Mouse (Mus musculus): ENCODE measurements at regions not wholly inside any gene's neighbourhood (a gene's known extent, or its start where the extent isn't known, plus 50 kb on each side); places are given as distances from the start of the nearest gene placed in this dataset.

- DNase-seq, result no peak
- intact Hi-C loops (cut with DNase I; ENCODE audit: low total_unique reads), result no loop called here
Observed at GRCm38 (mm10) chr6:31274236-31274635, 124.3 kb upstream of the Mkln1 start.

GRCm38 (mm10) chr6:31277792-31278191 lies 120.7 kb upstream of the Mkln1 start:
- intact Hi-C loops (cut with DNase I; ENCODE audit: low total_unique reads), result no loop called here
- DNase-seq, result no peak

GRCm38 (mm10) chr6:31283973-31284372 lies 114.6 kb upstream of the Mkln1 start:
- no peak for DNase-seq
- intact Hi-C loops (cut with DNase I; ENCODE audit: low total_unique reads), result no loop called here

- no peak for DNase-seq
- intact Hi-C loops (cut with DNase I; ENCODE audit: low total_unique reads), result no loop called here
Observed at GRCm38 (mm10) chr6:31284390-31284789, 114.1 kb upstream of the Mkln1 start.

- intact Hi-C loops (cut with DNase I; ENCODE audit: low total_unique reads), result no loop called here
- DNase-seq, result no peak
Observed at GRCm38 (mm10) chr6:31285064-31285463, 113.5 kb upstream of the Mkln1 start.

GRCm38 (mm10) chr6:31285981-31286737 lies 112.4 kb upstream of the Mkln1 start:
- no peak for DNase-seq
- intact Hi-C loops (cut with DNase I; ENCODE audit: low total_unique reads), result no loop called here

- intact Hi-C loops (cut with DNase I; ENCODE audit: low total_unique reads), result no loop called here
- DNase-seq, result no peak
Observed at GRCm38 (mm10) chr6:31287176-31287575, 111.4 kb upstream of the Mkln1 start.

- intact Hi-C loops (cut with DNase I; ENCODE audit: low total_unique reads), result no loop called here
- DNase-seq, result no peak
Observed at GRCm38 (mm10) chr6:31287686-31288085, 110.8 kb upstream of the Mkln1 start.

- no peak for DNase-seq
- intact Hi-C loops (cut with DNase I; ENCODE audit: low total_unique reads), result no loop called here
Observed at GRCm38 (mm10) chr6:31288421-31289233, 109.9 kb upstream of the Mkln1 start.

GRCm38 (mm10) chr6:31289234-31289486 lies 109.4 kb upstream of the Mkln1 start:
- intact Hi-C loops (cut with DNase I; ENCODE audit: low total_unique reads), result no loop called here

GRCm38 (mm10) chr6:31292081-31292480 lies 106.5 kb upstream of the Mkln1 start:
- intact Hi-C loops (cut with DNase I; ENCODE audit: low total_unique reads), result no loop called here
- DNase-seq, result no peak

More at GRCm38 (mm10) chr6:31289234-31289486, 109.4 kb upstream of the Mkln1 start:
- no peak for DNase-seq

GRCm38 (mm10) chr6:31293008-31293407 lies 105.5 kb upstream of the Mkln1 start:
- DNase-seq, result no peak
- intact Hi-C loops (cut with DNase I; ENCODE audit: low total_unique reads), result no loop called here

- no peak for DNase-seq
- intact Hi-C loops (cut with DNase I; ENCODE audit: low total_unique reads), result no loop called here
Observed at GRCm38 (mm10) chr6:31299395-31299794, 99.1 kb upstream of the Mkln1 start.

- intact Hi-C loops (cut with DNase I; ENCODE audit: low total_unique reads), result no loop called here
- no peak for DNase-seq
Observed at GRCm38 (mm10) chr6:31305736-31306135, 92.8 kb upstream of the Mkln1 start.

GRCm38 (mm10) chr6:31307047-31307633 lies 91.4 kb upstream of the Mkln1 start:
- intact Hi-C loops (cut with DNase I; ENCODE audit: low total_unique reads), result no loop called here
- DNase-seq, result no peak

GRCm38 (mm10) chr6:31307899-31308298 lies 90.6 kb upstream of the Mkln1 start:
- intact Hi-C loops (cut with DNase I; ENCODE audit: low total_unique reads), result no loop called here
- no peak for DNase-seq

GRCm38 (mm10) chr6:31310660-31311059 lies 87.9 kb upstream of the Mkln1 start:
- intact Hi-C loops (cut with DNase I; ENCODE audit: low total_unique reads), result no loop called here
- DNase-seq, result no peak

- DNase-seq, result peak; percentile 30
- intact Hi-C loops (cut with DNase I; ENCODE audit: low total_unique reads), result no loop called here
Observed at GRCm38 (mm10) chr6:31313869-31314470, 84.6 kb upstream of the Mkln1 start.

GRCm38 (mm10) chr6:31317741-31318225 lies 80.8 kb upstream of the Mkln1 start:
- peak; percentile 16 for DNase-seq
- intact Hi-C loops (cut with DNase I; ENCODE audit: low total_unique reads), result no loop called here

GRCm38 (mm10) chr6:31318506-31318905 lies 80.0 kb upstream of the Mkln1 start:
- peak; percentile 32 for DNase-seq
- intact Hi-C loops (cut with DNase I; ENCODE audit: low total_unique reads), result no loop called here
